Mouse (Mus musculus) neural tube, embryonic 11.5 days (tissue): Measurements from ENCODE around the gene Igsf21. TPM values are rescaled to one million over a fixed set of nuclear protein-coding genes. Genes with fewer than 3 reads are reported as not detected.

Experiments used
- ATAC-seq: fragments of 200-750 bp; cut with Nextera tagmentation; 2 replicates; pipeline ENCODE4 v1.8.0; 2017; ENCODE audit warnings: moderate number of reproducible peaks, mild to moderate bottlenecking, moderate TSS enrichment, moderate library complexity; ENCODE audit not compliant: insufficient read depth, low FRiP score, low TSS enrichment
- DNase-seq: peaks from one replicate; pipeline ENCODE4 v3.0.0-alpha.2; 2015; ENCODE audit warnings: low spot score
- H3K27ac ChIP-seq: fragments of 300-500 bp; sonication (generic); 2 replicates; pipeline ENCODE4 v1.5.1; 2014; ENCODE audit warnings: low read depth, mild to moderate bottlenecking, low read length
- H3K27me3 ChIP-seq: fragments of 300-500 bp; sonication (generic); 2 replicates; pipeline ENCODE4 v1.6.1; 2014; ENCODE audit warnings: mild to moderate bottlenecking, low read length, mixed read lengths; ENCODE audit not compliant: control insufficient read depth, insufficient read depth
- H3K36me3 ChIP-seq: fragments of 300-500 bp; sonication (generic); 2 replicates; pipeline ENCODE4 v1.6.1; 2014; ENCODE audit warnings: mild to moderate bottlenecking, low read length, moderate library complexity, mixed read lengths; ENCODE audit not compliant: control insufficient read depth, insufficient read depth
- H3K4me1 ChIP-seq: fragments of 300-500 bp; sonication (generic); 2 replicates; pipeline ENCODE4 v1.6.1; 2014; ENCODE audit warnings: low read length, mixed read lengths; ENCODE audit not compliant: control insufficient read depth, insufficient read depth
- H3K4me2 ChIP-seq: fragments of 300-500 bp; sonication (generic); 2 replicates; pipeline ENCODE4 v1.6.1; 2014; ENCODE audit warnings: low read depth, mild to moderate bottlenecking, moderate library complexity
- H3K4me3 ChIP-seq: fragments of 300-500 bp; sonication (generic); 2 replicates; pipeline ENCODE4 v1.5.1; 2014; ENCODE audit warnings: low read depth, low read length
- H3K9ac ChIP-seq: fragments of 300-500 bp; sonication (generic); 2 replicates; pipeline ENCODE4 v1.6.1; 2014; ENCODE audit warnings: mild to moderate bottlenecking, low read length
- H3K9me3 ChIP-seq: fragments of 300-500 bp; sonication (generic); 2 replicates; pipeline ENCODE4 v1.6.1; 2016; ENCODE audit warnings: low read length; ENCODE audit not compliant: control insufficient read depth
- WGBS: fragments of 180-500 bp; shearing (Covaris S2); extraction: QIAGEN DNeasy Blood & Tissue Kit; methylation state at CpG from one replicate; pipeline ENCODE4 v1.1.7; 2014; 5-methylcytosine and 5-hydroxymethylcytosine counted together
- polyA plus RNA-seq: library from polyadenylated mRNA; unstranded; fragments of >200 nt; fragmentation: Nextera tagmentation; extraction: Ambion mirVana; gene quantifications from 2 replicates; pipeline ENCODE4 v1.2.1, GENCODE M21; 2014

The Igsf21 gene
- polyA plus RNA-seq, 1 experiment from 2014 or later: 12.9 TPM

- Histone ChIP-seq H3K4me2 (no peak overlapping the region), H3K4me1 (0 out of 2 replicates have a peak, but pooled peaks cover 2% of the 10 kb centered on the region), H3K27me3 (no peaks in the 10 kb centered on the region), H3K9me3 (0 out of 2 replicates have a peak, but pooled peaks cover 3% of the 10 kb centered on the region), H3K9ac (no peak overlapping the region), H3K36me3 (no peaks in the 10 kb centered on the region), H3K27ac (no peak overlapping the region), H3K4me3 (no peak overlapping the region)
- WGBS: 88% methylated on average over 12 of the region's 12 CpGs
- ATAC-seq (no peak), DNase-seq (no peak)
Observed at GRCm38 (mm10) chr4:140066011-140066410, 180.6 kb downstream of the Igsf21 start.

- no peak for DNase-seq
- H3K4me2 ChIP-seq: no peak overlapping the region
- no peak overlapping the region for H3K27ac ChIP-seq
- no peak overlapping the region for H3K4me3 ChIP-seq
- H3K9me3 ChIP-seq: no peaks in the 10 kb centered on the region
- no peak overlapping the region for H3K9ac ChIP-seq
- WGBS: 77% methylated on average over 13 of the region's 13 CpGs
- H3K36me3 ChIP-seq: no peaks in the 10 kb centered on the region
- H3K4me1 ChIP-seq: no peaks in the 10 kb centered on the region
- no peak for ATAC-seq
- H3K27me3 ChIP-seq: no peaks in the 10 kb centered on the region
Observed at GRCm38 (mm10) chr4:140063153-140063671, 183.4 kb downstream of the Igsf21 start.

- Histone ChIP-seq H3K4me3 (no peak overlapping the region), H3K27ac (no peak overlapping the region), H3K4me1 (no peaks in the 10 kb centered on the region), H3K27me3 (no peaks in the 10 kb centered on the region), H3K4me2 (no peak overlapping the region), H3K9ac (no peak overlapping the region), H3K36me3 (no peaks in the 10 kb centered on the region), H3K9me3 (no peaks in the 10 kb centered on the region)
- 87% methylated on average over 5 of the region's 5 CpGs for WGBS
- ATAC-seq (no peak), DNase-seq (no peak)
Observed at GRCm38 (mm10) chr4:140060251-140060650, 186.3 kb downstream of the Igsf21 start.

GRCm38 (mm10) chr4:140053042-140053441 lies 193.5 kb downstream of the Igsf21 start:
- Histone ChIP-seq H3K36me3 (no peaks in the 10 kb centered on the region), H3K4me2 (no peak overlapping the region), H3K9ac (no peak overlapping the region), H3K9me3 (no peaks in the 10 kb centered on the region), H3K27me3 (no peaks in the 10 kb centered on the region), H3K4me3 (no peak overlapping the region), H3K27ac (no peak overlapping the region), H3K4me1 (no peaks in the 10 kb centered on the region)
- ATAC-seq: no peak
- no peak for DNase-seq
- WGBS: 73% methylated on average over 7 of the region's 7 CpGs

- DNase-seq (peak; percentile 55), ATAC-seq (no peak)
- Histone ChIP-seq H3K36me3 (no peaks in the 10 kb centered on the region), H3K9me3 (no peaks in the 10 kb centered on the region), H3K4me3 (no peak overlapping the region), H3K27me3 (no peaks in the 10 kb centered on the region), H3K9ac (no peak overlapping the region), H3K4me1 (no peaks in the 10 kb centered on the region), H3K27ac (no peak overlapping the region), H3K4me2 (no peak overlapping the region)
- 58% methylated on average over 11 of the region's 11 CpGs for WGBS
Observed at GRCm38 (mm10) chr4:140052575-140052974, 194.0 kb downstream of the Igsf21 start.

DNA sequence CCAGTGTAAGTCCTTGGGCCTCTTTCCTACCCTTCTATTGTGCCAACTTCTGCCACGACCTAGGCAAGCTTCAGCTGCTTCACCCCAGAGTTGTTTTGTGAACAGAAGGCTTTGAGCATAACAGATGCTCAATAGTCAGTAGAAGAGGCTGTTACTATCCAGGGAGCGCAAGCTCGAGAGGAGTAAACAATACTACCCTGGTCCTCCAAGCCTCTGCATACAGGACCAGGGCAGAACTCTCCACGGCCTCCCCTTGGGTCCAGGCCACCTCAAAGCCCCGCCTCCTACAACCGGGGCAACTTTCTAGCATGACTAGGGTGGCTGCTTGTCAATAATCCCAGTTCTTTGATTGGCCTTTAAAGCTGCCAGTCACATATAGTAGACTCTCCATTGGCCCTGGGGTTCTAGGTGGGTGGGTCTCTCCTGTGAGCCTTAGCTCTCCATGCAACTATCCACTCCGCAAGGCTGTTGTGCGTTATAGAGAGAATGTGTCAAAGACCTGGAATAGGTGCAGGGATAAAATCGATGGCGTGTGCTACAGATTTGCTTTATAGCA lies 198.7 kb downstream of the Igsf21 start:
- Histone ChIP-seq H3K27me3 (no peaks in the 10 kb centered on the region), H3K4me1 (no peaks in the 10 kb centered on the region), H3K4me2 (no peak overlapping the region), H3K36me3 (no peaks in the 10 kb centered on the region), H3K9me3 (no peaks in the 10 kb centered on the region), H3K27ac (no peak overlapping the region), H3K4me3 (no peak overlapping the region), H3K9ac (no peak overlapping the region)
- 76% methylated on average over 10 of the region's 10 CpGs for WGBS
- ATAC-seq (no peak), DNase-seq (no peak)

DNA sequence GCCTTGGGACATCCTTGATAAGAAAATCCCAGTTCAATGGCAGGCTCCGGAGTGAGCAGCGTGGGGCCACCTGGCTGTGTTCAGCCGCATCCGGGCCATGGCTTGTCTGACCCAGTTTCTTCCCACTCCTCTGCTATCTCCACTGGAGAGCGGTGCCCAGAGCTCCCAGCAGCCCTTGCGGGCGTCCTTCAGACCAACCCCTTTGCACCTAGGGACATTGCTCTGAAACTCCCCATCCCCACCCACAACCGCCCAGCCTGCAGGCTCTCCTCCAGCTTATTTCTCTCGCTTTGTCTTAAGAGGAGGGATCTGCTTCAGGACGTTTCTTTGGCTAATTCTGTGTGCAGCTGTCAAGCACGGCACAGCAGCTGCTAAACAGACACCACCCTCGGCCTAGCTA lies 202.6 kb downstream of the Igsf21 start:
- no peak for DNase-seq
- no peak overlapping the region for H3K27ac ChIP-seq
- WGBS: 59% methylated on average over 12 of the region's 12 CpGs

GRCm38 (mm10) chr4:140038586-140039411 lies 207.8 kb downstream of the Igsf21 start:
- Histone ChIP-seq H3K9me3 (no peaks in the 10 kb centered on the region), H3K27me3 (no peaks in the 10 kb centered on the region), H3K36me3 (no peaks in the 10 kb centered on the region), H3K4me1 (peaks cover 6% of the 10 kb centered on the region; the same call in 1 of the 2 replicates), H3K9ac (no peak overlapping the region), H3K27ac (no peak overlapping the region), H3K4me3 (no peak overlapping the region), H3K4me2 (no peak overlapping the region; the same call in 1 of the 2 replicates)
- no peak for ATAC-seq
- WGBS: 7% methylated on average over 26 of the region's 26 CpGs
- no peak for DNase-seq

More for the DNA sequence above, 202.6 kb downstream of the Igsf21 start:
- no peak overlapping the region for H3K4me3 ChIP-seq
- H3K4me1 ChIP-seq: no peaks in the 10 kb centered on the region
- no peaks in the 10 kb centered on the region for H3K36me3 ChIP-seq
- no peaks in the 10 kb centered on the region for H3K9me3 ChIP-seq
- H3K9ac ChIP-seq: no peak overlapping the region
- H3K27me3 ChIP-seq: no peaks in the 10 kb centered on the region
- no peak overlapping the region for H3K4me2 ChIP-seq
- ATAC-seq: no peak
